Comparison of ENCODE assay signal across 13 mouse cellular contexts in the genomic region with DNA sequence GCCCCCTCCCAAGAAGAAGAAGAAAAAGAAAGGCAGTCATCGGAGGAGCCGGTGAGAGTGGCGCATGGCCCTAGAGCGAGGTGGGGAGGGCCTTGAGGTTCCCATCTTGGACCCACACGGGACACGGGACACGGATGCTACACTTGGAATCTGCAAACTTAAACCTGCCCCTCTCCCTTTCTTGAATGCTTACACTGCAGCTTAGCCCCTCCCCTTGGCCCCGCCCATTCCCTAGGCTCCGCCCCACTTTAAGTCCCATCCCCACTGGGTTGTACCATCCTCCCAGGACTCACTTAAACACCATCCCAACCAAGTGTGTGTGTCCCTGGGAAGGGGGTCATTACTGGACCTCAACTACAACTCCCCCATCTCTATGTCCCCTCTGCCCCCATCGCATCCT. TPM values are rescaled to one million over a fixed set of nuclear protein-coding genes. Genes with fewer than 3 reads are reported as not detected.
DNase-seq lines count a peak whose midpoint lies in the region; ATAC-seq and TF ChIP-seq lines count a peak whose summit lies in the region.
"Had no signal": no experiment of that assay in that cellular context is flagged by ENCODE, and none has a peak within 500 bp of the region (broad histone marks: within the 10 kb centered on the region; RNA-seq: fewer than 3 reads in every experiment).

No protein-coding gene starts in this region.

- intact Hi-C loops in gastrocnemius, postnatal 36 days (cut with DNase I): no loop called here

- H3K4me1 ChIP-seq in kidney, embryonic 15.5 days: peaks cover 28% of the 10 kb centered on the region
- no peaks in the 10 kb centered on the region for H3K4me1 ChIP-seq in kidney, adult 2 months (ENCODE audit: control insufficient read depth, insufficient read depth, low read length)
- peaks cover 30% of the 10 kb centered on the region for H3K4me1 ChIP-seq in forebrain, embryonic 13.5 days
- H3K4me1 ChIP-seq in midbrain, embryonic 16.5 days (ENCODE audit: control insufficient read depth, insufficient read depth, low read length): peaks cover 27% of the 10 kb centered on the region
- H3K4me1 ChIP-seq: liver, embryonic 15.5 days had no signal

- H3K9ac ChIP-seq in kidney, embryonic 15.5 days: no peak overlapping the region
- H3K9ac ChIP-seq in forebrain, embryonic 13.5 days: peak overlapping the region; percentile 45; the same call in 1 of the 2 replicates
- H3K9ac ChIP-seq in midbrain, embryonic 16.5 days (ENCODE audit: low read depth, low read length): peak overlapping the region; percentile 32; the same call in 1 of the 2 replicates
- H3K9ac ChIP-seq: liver, embryonic 15.5 days had no signal

- no peak for DNase-seq in kidney, adult 2 months
- peak; percentile 41 for DNase-seq in NIH3T3 (ENCODE audit: low read depth)
- DNase-seq in gastrocnemius, postnatal 36 days: no peak
- no peak for DNase-seq in heart, adult 9 months (ENCODE audit: low spot score in 2 of 2)
- DNase-seq: cerebellum, postnatal 36 days; heart, postnatal 36 days; layer of hippocampus, adult 9-11 months; right cerebral cortex, postnatal 14 days; thymus, adult 2 months had no signal

- no peak overlapping the region for H3K27ac ChIP-seq in kidney, embryonic 15.5 days
- H3K27ac ChIP-seq in kidney, adult 2 months (ENCODE audit: insufficient read depth, low read depth, low read length): no peak overlapping the region
- H3K27ac ChIP-seq in forebrain, embryonic 13.5 days: no peak overlapping the region
- H3K27ac ChIP-seq in midbrain, embryonic 16.5 days (ENCODE audit: low read length): peak overlapping the region; percentile 88
- H3K27ac ChIP-seq: liver, embryonic 15.5 days had no signal

- peak overlapping the region; percentile 35 for H3K4me2 ChIP-seq in kidney, embryonic 15.5 days
- H3K4me2 ChIP-seq in forebrain, embryonic 13.5 days: peak overlapping the region; percentile 40
- H3K4me2 ChIP-seq in midbrain, embryonic 16.5 days (ENCODE audit: low read length): peak overlapping the region; percentile 3; the same call in 1 of the 2 replicates
- H3K4me2 ChIP-seq: liver, embryonic 15.5 days had no signal

- peak overlapping the region; percentile 10; the same call in 1 of the 2 replicates for H3K4me3 ChIP-seq in kidney, embryonic 15.5 days (replicated peaks)
- no peak overlapping the region for H3K4me3 ChIP-seq in kidney, adult 2 months (ENCODE audit: insufficient read depth, low read depth, low read length)
- H3K4me3 ChIP-seq in forebrain, embryonic 13.5 days: no peak overlapping the region
- no peak overlapping the region for H3K4me3 ChIP-seq in midbrain, embryonic 16.5 days (ENCODE audit: low read depth, low read length)
- H3K4me3 ChIP-seq: liver, embryonic 15.5 days had no signal

- no peaks in the 10 kb centered on the region for H3K36me3 ChIP-seq in kidney, embryonic 15.5 days
- H3K36me3 ChIP-seq in kidney, adult 2 months (ENCODE audit: control insufficient read depth, insufficient read depth, low read length): no peaks in the 10 kb centered on the region
- no peaks in the 10 kb centered on the region for H3K36me3 ChIP-seq in forebrain, embryonic 13.5 days (ENCODE audit: poor library complexity, severe bottlenecking)
- H3K36me3 ChIP-seq in midbrain, embryonic 16.5 days (ENCODE audit: control insufficient read depth, insufficient read depth, low read length): no peaks in the 10 kb centered on the region; the same call in 1 of the 2 replicates
- H3K36me3 ChIP-seq: liver, embryonic 15.5 days had no signal

- ATAC-seq in kidney, embryonic 15.5 days (replicated peaks; ENCODE audit: low FRiP score): no peak
- ATAC-seq in forebrain, embryonic 13.5 days: no peak
- ATAC-seq in midbrain, embryonic 16.5 days: no peak

- no peak for TF ChIP-seq POLR2A in kidney, adult 2 months (IDR thresholded peaks at IDR 0.05; ENCODE audit: low read depth, low read length)

- no peaks in the 10 kb centered on the region for H3K9me3 ChIP-seq in kidney, embryonic 15.5 days (replicated peaks)
- H3K9me3 ChIP-seq in forebrain, embryonic 13.5 days (replicated peaks): no peaks in the 10 kb centered on the region
- H3K9me3 ChIP-seq in midbrain, embryonic 16.5 days (replicated peaks; ENCODE audit: control insufficient read depth, low read length, poor library complexity, severe bottlenecking): no peaks in the 10 kb centered on the region
- H3K9me3 ChIP-seq: liver, embryonic 15.5 days had no signal

- WGBS in kidney, embryonic 15.5 days: 5% methylated on average over 10 of the region's 10 CpGs
- WGBS in kidney, adult 2 months: 4% methylated on average over 10 of the region's 10 CpGs
- 2% methylated on average over 10 of the region's 10 CpGs for WGBS in forebrain, embryonic 13.5 days
- 5% methylated on average over 10 of the region's 10 CpGs for WGBS in midbrain, embryonic 16.5 days

- no peak for TF ChIP-seq CTCF in kidney, adult 2 months (conservative IDR thresholded peaks at IDR 0.05; ENCODE audit: insufficient read depth, insufficient read length, low read depth, low read length)

- H3K27me3 ChIP-seq in kidney, embryonic 15.5 days: peaks cover 81% of the 10 kb centered on the region
- H3K27me3 ChIP-seq in kidney, adult 2 months (replicated peaks; ENCODE audit: control insufficient read depth, insufficient read depth, low read length): peaks cover 4% of the 10 kb centered on the region
- H3K27me3 ChIP-seq in forebrain, embryonic 13.5 days: peaks cover 85% of the 10 kb centered on the region
- H3K27me3 ChIP-seq in midbrain, embryonic 16.5 days (ENCODE audit: control insufficient read depth, insufficient read depth, low read depth, low read length): peaks cover 12% of the 10 kb centered on the region

RNA-seq across cellular contexts. Expression of gene Hspb1, which starts 35.3 kb away (rescaled TPM):
- 70.0 and 72.9 TPM in 2 replicates for polyA plus RNA-seq in kidney, embryonic 15.5 days (2015; fragmentation: Nextera tagmentation; extraction: Ambion mirVana)
- polyA plus RNA-seq in kidney, adult 2 months (2012; rRNA removed): 77.2 and 77.8 TPM in 2 replicates
- polyA plus RNA-seq in forebrain, embryonic 13.5 days (2015; fragmentation: Nextera tagmentation; extraction: Ambion mirVana): 3.9 and 4.3 TPM in 2 replicates
- 9.6 and 10.1 TPM in 2 replicates for polyA plus RNA-seq in midbrain, embryonic 16.5 days (2015; fragmentation: Nextera tagmentation; extraction: Ambion mirVana)
- total RNA-seq in gastrocnemius, postnatal 36 days (2021): 100 to 1,000 TPM; 269 to 277 TPM

RNA-seq across cellular contexts. Expression of gene Srrm3, which starts 45.7 kb away (rescaled TPM):
- 0.55 and 1.2 TPM in 2 replicates for polyA plus RNA-seq in kidney, embryonic 15.5 days (2015; fragmentation: Nextera tagmentation; extraction: Ambion mirVana)
- 0.03 and 0.16 TPM in 2 replicates for polyA plus RNA-seq in kidney, adult 2 months (2012; rRNA removed)
- polyA plus RNA-seq in forebrain, embryonic 13.5 days (2015; fragmentation: Nextera tagmentation; extraction: Ambion mirVana): 45.8 and 52.8 TPM in 2 replicates
- polyA plus RNA-seq in midbrain, embryonic 16.5 days (2015; fragmentation: Nextera tagmentation; extraction: Ambion mirVana): 76.2 and 89.7 TPM in 2 replicates
- not detected for total RNA-seq in gastrocnemius, postnatal 36 days (2021)
- total RNA-seq: heart, postnatal 36 days had no signal

Comparison
In these comparisons a context has a peak if more than half of its experiments do, and no peak if none do; other contexts are left out.
1. RNA of gene Srrm3, which starts 45.7 kb away (polyA plus RNA-seq): 76.2 to 89.7 TPM in midbrain, embryonic 16.5 days and 45.8 to 52.8 TPM in forebrain, embryonic 13.5 days; 0.55 to 1.2 TPM in kidney, embryonic 15.5 days and 0.03 to 0.16 TPM in kidney, adult 2 months; every median in the first group is over 10 times any median in the second.
2. Peak in every context shown above with its lines, with median percentiles within 50 percentile points of each other: H3K4me2 ChIP-seq.